ENCODE assay signal across 9 mouse cellular contexts in genomic region chr2:180745248-180745927, GRCm38 (mm10). TPM values are rescaled to one million over a fixed set of nuclear protein-coding genes. Genes with fewer than 3 reads are reported as not detected.
A peak's percentile ranks its signal among the peaks of the same experiment; 100 is the strongest.
DNase-seq lines count a peak whose midpoint lies in the region; ATAC-seq and TF ChIP-seq lines count a peak whose summit lies in the region.
"Had no signal": no experiment of that assay in that cellular context is flagged by ENCODE, and none has a peak within 500 bp of the region (broad histone marks: within the 10 kb centered on the region; RNA-seq: fewer than 3 reads in every experiment).

No protein-coding gene starts in this region.

- peak; percentile 87 for DNase-seq in ES-E14 (ENCODE audit: low read depth, low spot score)
- DNase-seq in cerebellum, adult 11-12 months, result peak; percentile 68
- DNase-seq in hindbrain, embryonic 10.5 days (ENCODE audit: low spot score), result peak; percentile 86
- peak; percentile 79 for DNase-seq in layer of hippocampus, adult 9-10 months (ENCODE audit: low spot score)
- peak; percentile 81 for DNase-seq in ovary, postnatal 36 days (ENCODE audit: low spot score)
- DNase-seq in thymus, postnatal 14 days, result peak; percentile 89

- no peaks in the 10 kb centered on the region; the same call in 1 of the 2 replicates for H3K36me3 ChIP-seq in ES-E14 (ENCODE audit: control insufficient read depth, insufficient read depth, low read length, poor library complexity, severe bottlenecking)
- H3K36me3 ChIP-seq in forebrain, embryonic 15.5 days, result no peaks in the 10 kb centered on the region
- no peaks in the 10 kb centered on the region for H3K36me3 ChIP-seq in hindbrain, embryonic 10.5 days
- H3K36me3 ChIP-seq in lung, embryonic 16.5 days (ENCODE audit: control insufficient read depth, insufficient read depth, low read length), result no peaks in the 10 kb centered on the region

- peak overlapping the region; percentile 68; the same call in 1 of the 2 replicates for H3K27ac ChIP-seq in ES-E14 (ENCODE audit: insufficient read depth, low read depth, low read length, poor library complexity, severe bottlenecking)
- H3K27ac ChIP-seq in forebrain, embryonic 15.5 days (replicated peaks), result no peak overlapping the region
- no peak overlapping the region for H3K27ac ChIP-seq in hindbrain, embryonic 10.5 days
- H3K27ac ChIP-seq in lung, embryonic 16.5 days (ENCODE audit: low read length), result no peak overlapping the region

- in situ Hi-C loops in ES-E14 (cut with MboI; ENCODE audit: low sequenced_read_pairs in 2 of 2, unreplicated experiment in 2 of 2), result no loop called here

- WGBS in forebrain, embryonic 15.5 days, result 34% methylated on average over 17 of the region's 17 CpGs
- WGBS in hindbrain, embryonic 10.5 days, result 37% methylated on average over 17 of the region's 17 CpGs
- 32% methylated on average over 17 of the region's 17 CpGs for WGBS in lung, embryonic 16.5 days

- H3K9ac ChIP-seq in ES-E14 (ENCODE audit: insufficient read depth, low read depth, low read length, poor library complexity, severe bottlenecking), result peak overlapping the region; percentile 54; the same call in 1 of the 2 replicates
- no peak overlapping the region for H3K9ac ChIP-seq in forebrain, embryonic 15.5 days (replicated peaks)
- H3K9ac ChIP-seq in lung, embryonic 16.5 days (ENCODE audit: low read length), result no peak overlapping the region

- no peak overlapping the region for H3K4me2 ChIP-seq in forebrain, embryonic 15.5 days (replicated peaks)
- H3K4me2 ChIP-seq in lung, embryonic 16.5 days (ENCODE audit: low read depth, low read length), result no peak overlapping the region

- peak overlapping the region in 1 of 2 experiments; percentile 31; a peak in 1 of 4 replicates for H3K4me3 ChIP-seq in ES-E14 (ENCODE audit: insufficient read depth in 1 of 2, low read depth in 1 of 2, low read length in 2 of 2, poor library complexity in 1 of 2, severe bottlenecking in 1 of 2)
- H3K4me3 ChIP-seq in forebrain, embryonic 15.5 days, result no peak overlapping the region
- H3K4me3 ChIP-seq in hindbrain, embryonic 10.5 days, result no peak overlapping the region
- no peak overlapping the region for H3K4me3 ChIP-seq in lung, embryonic 16.5 days (ENCODE audit: low read length)
- H3K4me3 ChIP-seq: megakaryocyte, embryonic 14.5 days had no signal

- H3K4me1 ChIP-seq in ES-E14 (ENCODE audit: control insufficient read depth in 2 of 2, insufficient read depth in 2 of 2, low read length in 2 of 2, poor library complexity in 1 of 2), result peaks cover 6 to 18% of the 10 kb centered on the region in 2 experiments; a peak in 3 of 4 replicates
- peaks cover 7% of the 10 kb centered on the region for H3K4me1 ChIP-seq in forebrain, embryonic 15.5 days
- peaks cover 21% of the 10 kb centered on the region for H3K4me1 ChIP-seq in hindbrain, embryonic 10.5 days (replicated peaks)
- H3K4me1 ChIP-seq in lung, embryonic 16.5 days (replicated peaks; ENCODE audit: control insufficient read depth, insufficient read depth, low read length), result no peaks in the 10 kb centered on the region

- ATAC-seq in forebrain, embryonic 15.5 days (replicated peaks), result peak; percentile 80
- peak; percentile 69 for ATAC-seq in lung, embryonic 16.5 days (ENCODE audit: low read depth)

- H3K27me3 ChIP-seq in forebrain, embryonic 15.5 days, result peaks cover 3% of the 10 kb centered on the region; the same call in 1 of the 2 replicates
- no peaks in the 10 kb centered on the region for H3K27me3 ChIP-seq in hindbrain, embryonic 10.5 days (ENCODE audit: insufficient read depth, poor library complexity, severe bottlenecking)
- no peaks in the 10 kb centered on the region for H3K27me3 ChIP-seq in lung, embryonic 16.5 days (ENCODE audit: control insufficient read depth, insufficient read depth, low read depth, low read length)

- H3K9me3 ChIP-seq in ES-E14 (ENCODE audit: control insufficient read depth, insufficient read depth, low read depth, low read length), result no peaks in the 10 kb centered on the region
- no peaks in the 10 kb centered on the region for H3K9me3 ChIP-seq in forebrain, embryonic 15.5 days
- no peaks in the 10 kb centered on the region for H3K9me3 ChIP-seq in hindbrain, embryonic 10.5 days
- H3K9me3 ChIP-seq in lung, embryonic 16.5 days (ENCODE audit: control insufficient read depth, low read length), result no peaks in the 10 kb centered on the region
- H3K9me3 ChIP-seq: megakaryocyte, embryonic 14.5 days had no signal

TF ChIP-seq in ES-E14, 5 proteins besides CTCF, POLR2A, EP300 and RAD21:
- TF ChIP-seq CHD2 (IDR thresholded peaks at IDR 0.05; ENCODE audit: low read depth, low read length) (no peak), ZC3H11A (IDR thresholded peaks at IDR 0.05; ENCODE audit: borderline replicate concordance, low read depth, low read length) (peak; percentile 93; the same call in 1 of the 2 replicates), ZNF384 (IDR thresholded peaks at IDR 0.05; ENCODE audit: low read depth, low read length) (peak; percentile 85), MAFK (IDR thresholded peaks at IDR 0.05; ENCODE audit: insufficient read depth, low read depth, low read length) (no peak), HCFC1 (IDR thresholded peaks at IDR 0.05; ENCODE audit: borderline replicate concordance, insufficient read depth, low read length) (peak; percentile 45; the same call in 1 of the 2 replicates)

RNA-seq across cellular contexts. Expression of gene Slc17a9, which starts 20.3 kb away (rescaled TPM):
- total RNA-seq in ES-E14 (2012; rRNA removed), result 12.0 and 28.1 TPM in 2 replicates
- 0.13 and 0.29 TPM in 2 replicates for polyA plus RNA-seq in forebrain, embryonic 15.5 days (2015; fragmentation: Nextera tagmentation; extraction: Ambion mirVana)
- polyA plus RNA-seq in hindbrain, embryonic 10.5 days (2016; fragmentation: Nextera tagmentation; extraction: Ambion mirVana), result 0.25 and 0.54 TPM in 2 replicates
- polyA plus RNA-seq in lung, embryonic 16.5 days (2015; fragmentation: Nextera tagmentation; extraction: Ambion mirVana), result 1.5 and 2.1 TPM in 2 replicates

RNA-seq across cellular contexts. Expression of gene Bhlhe23, which starts 31.3 kb away (rescaled TPM):
- total RNA-seq in ES-E14 (2012; rRNA removed), result 0.11 and 0.18 TPM in 2 replicates
- 0.51 and 1.1 TPM in 2 replicates for polyA plus RNA-seq in forebrain, embryonic 15.5 days (2015; fragmentation: Nextera tagmentation; extraction: Ambion mirVana)
- 5.0 and 6.1 TPM in 2 replicates for polyA plus RNA-seq in hindbrain, embryonic 10.5 days (2016; fragmentation: Nextera tagmentation; extraction: Ambion mirVana)
- polyA plus RNA-seq in lung, embryonic 16.5 days (2015; fragmentation: Nextera tagmentation; extraction: Ambion mirVana), result not detected in 2 replicates

RNA-seq across cellular contexts. Expression of gene Gid8, which starts 35.5 kb away (rescaled TPM):
- total RNA-seq in ES-E14 (2012; rRNA removed), result 57.8 and 64.7 TPM in 2 replicates
- polyA plus RNA-seq in forebrain, embryonic 15.5 days (2015; fragmentation: Nextera tagmentation; extraction: Ambion mirVana), result 58.0 and 58.7 TPM in 2 replicates
- 50.0 and 50.8 TPM in 2 replicates for polyA plus RNA-seq in hindbrain, embryonic 10.5 days (2016; fragmentation: Nextera tagmentation; extraction: Ambion mirVana)
- 49.4 and 50.9 TPM in 2 replicates for polyA plus RNA-seq in lung, embryonic 16.5 days (2015; fragmentation: Nextera tagmentation; extraction: Ambion mirVana)

RNA-seq across cellular contexts. Expression of gene Dido1, which starts 35.6 kb away (rescaled TPM):
- total RNA-seq in ES-E14 (2012; rRNA removed), result 84.7 and 90.6 TPM in 2 replicates
- 29.6 and 30.8 TPM in 2 replicates for polyA plus RNA-seq in forebrain, embryonic 15.5 days (2015; fragmentation: Nextera tagmentation; extraction: Ambion mirVana)
- polyA plus RNA-seq in hindbrain, embryonic 10.5 days (2016; fragmentation: Nextera tagmentation; extraction: Ambion mirVana), result 31.9 and 33.3 TPM in 2 replicates
- polyA plus RNA-seq in lung, embryonic 16.5 days (2015; fragmentation: Nextera tagmentation; extraction: Ambion mirVana), result 27.6 and 28.2 TPM in 2 replicates
